Mouse (Mus musculus) spleen, adult 2 months (tissue): ENCODE data around the gene Tbck. TPM values are rescaled to one million over a fixed set of nuclear protein-coding genes. Genes with fewer than 3 reads are reported as not detected.

ENCODE experiments used
- DNase-seq, 2 experiments: peaks; one replicate each; pipeline versions ENCODE4 v3.0.0 to v3.0.0-alpha.2; 2012 to 2021; ENCODE audit warnings: low spot score in 2 of 2, low read depth in 1 of 2
- H3K27ac ChIP-seq: fragments of 200-500 bp; 2 replicates; pipeline ENCODE4 v1.5.1; 2012; ENCODE audit warnings: low read length, inconsistent platforms; ENCODE audit not compliant: insufficient read depth
- H3K27me3 ChIP-seq: fragments of 200-500 bp; 2 replicates; pipeline ENCODE4 v1.6.1; 2012; ENCODE audit warnings: mild to moderate bottlenecking, moderate library complexity, low read length, inconsistent platforms; ENCODE audit not compliant: control insufficient read depth, insufficient read depth
- H3K36me3 ChIP-seq: fragments of 200-500 bp; 2 replicates; pipeline ENCODE4 v1.6.1; 2012; ENCODE audit warnings: mild to moderate bottlenecking, low read length, inconsistent platforms; ENCODE audit not compliant: control insufficient read depth, insufficient read depth
- H3K4me1 ChIP-seq: fragments of 200-500 bp; 2 replicates; pipeline ENCODE4 v1.6.1; 2011; ENCODE audit warnings: inconsistent platforms; ENCODE audit not compliant: control insufficient read depth, insufficient read depth, insufficient read length
- H3K4me3 ChIP-seq: fragments of 200-500 bp; 2 replicates; pipeline ENCODE4 v1.5.1; 2011; ENCODE audit warnings: mild to moderate bottlenecking, inconsistent platforms; ENCODE audit not compliant: insufficient read depth, insufficient read length; ENCODE audit errors: extremely low read depth
- CTCF ChIP-seq: fragments of 200-500 bp; IDR thresholded peaks from 2 replicates; pipeline ENCODE4 v1.5.1; 2011; ENCODE audit warnings: mild to moderate bottlenecking, inconsistent platforms; ENCODE audit not compliant: insufficient read depth, insufficient read length, insufficient replicate concordance; ENCODE audit errors: extremely low read depth
- POLR2A ChIP-seq: fragments of 200-500 bp; IDR thresholded peaks from 2 replicates; pipeline ENCODE4 v1.6.1; 2011; ENCODE audit warnings: low read depth, low read length, inconsistent platforms
- WGBS: fragments of 180-500 bp; shearing (Covaris S2); methylation state at CpG from one replicate; pipeline ENCODE4 v1.1.7; 2018; 5-methylcytosine and 5-hydroxymethylcytosine counted together
- polyA plus RNA-seq: library from polyadenylated mRNA; depleted of rRNA; stranded (reverse); fragments of >200 nt; gene quantifications from 2 replicates; pipeline ENCODE4 v1.2.3, GENCODE M21; 2012

The Tbck gene
- polyA plus RNA-seq, 1 experiment: 2.8 TPM

DNA sequence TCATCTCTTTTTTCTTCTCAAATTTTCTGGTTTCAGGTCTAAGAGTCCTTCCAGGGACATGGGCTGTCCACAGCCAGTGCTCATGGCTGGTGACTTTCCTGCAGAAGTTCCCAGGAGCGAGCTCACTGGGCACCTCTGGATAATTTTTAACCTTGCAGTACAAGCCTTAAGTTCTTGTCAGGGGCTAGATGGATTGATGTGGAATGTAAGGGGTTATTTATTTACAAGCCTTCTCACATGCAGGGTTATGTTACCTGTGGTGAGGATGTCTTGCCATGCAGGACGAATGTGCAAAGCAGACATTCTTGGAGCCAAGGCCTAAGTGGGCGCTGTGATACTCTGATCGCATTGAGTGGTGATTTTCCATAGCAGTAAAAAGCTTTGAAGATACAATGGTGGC, 181.7 kb downstream of the Tbck start:
- H3K27me3 ChIP-seq: no peaks in the 10 kb centered on the region
- H3K4me1 ChIP-seq: no peaks in the 10 kb centered on the region
- no peak overlapping the region for H3K4me3 ChIP-seq
- TF ChIP-seq CTCF: no peak
- TF ChIP-seq POLR2A: no peak
- 94% methylated on average over 4 of the region's 4 CpGs for WGBS
- no peak for DNase-seq
- H3K36me3 ChIP-seq: no peaks in the 10 kb centered on the region
- no peak overlapping the region for H3K27ac ChIP-seq

DNA sequence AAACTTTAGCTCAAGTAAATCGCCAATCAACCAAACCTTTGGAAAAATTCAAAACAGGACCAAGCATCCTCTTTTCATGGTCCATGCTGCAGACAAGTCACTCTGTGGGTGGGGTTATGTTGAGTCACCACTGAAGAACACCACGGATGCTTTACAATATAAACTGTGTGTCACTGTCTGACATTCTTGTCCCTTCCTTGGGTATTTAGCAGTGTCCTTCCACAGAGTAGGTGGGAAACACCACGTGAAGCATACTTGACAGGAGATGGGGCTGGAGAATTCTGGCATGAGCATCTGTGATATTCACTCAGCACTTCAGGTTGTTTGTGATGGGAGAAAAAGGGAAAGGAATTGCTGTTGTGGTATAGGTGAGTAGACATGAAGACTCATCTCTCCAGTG, 183.0 kb downstream of the Tbck start:
- Histone ChIP-seq H3K27me3 (no peaks in the 10 kb centered on the region), H3K27ac (no peak overlapping the region), H3K4me3 (no peak overlapping the region), H3K36me3 (no peaks in the 10 kb centered on the region), H3K4me1 (no peaks in the 10 kb centered on the region)
- no peak for DNase-seq
- TF ChIP-seq CTCF (no peak), POLR2A (no peak)
- 87% methylated on average over 3 of the region's 3 CpGs for WGBS

DNA sequence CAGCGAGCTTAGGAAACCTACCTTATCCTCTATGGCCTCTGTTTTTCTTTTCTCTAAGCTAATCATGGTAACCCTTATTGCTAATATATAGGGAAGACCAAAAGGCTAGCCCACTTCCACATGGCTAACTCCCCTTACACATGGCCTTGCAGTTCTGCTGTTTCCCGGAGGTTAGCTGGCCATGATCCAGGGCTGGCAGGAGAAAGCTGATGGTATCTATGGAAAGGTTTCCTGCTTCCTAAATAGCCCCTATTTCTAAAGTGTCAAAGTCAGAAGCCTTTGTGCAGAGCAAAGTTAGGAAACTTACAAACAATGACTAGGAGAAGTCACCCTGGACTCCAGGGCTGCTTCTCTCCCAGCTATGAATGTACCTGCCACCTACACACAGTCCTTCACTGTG, 184.9 kb downstream of the Tbck start:
- TF ChIP-seq CTCF: no peak
- no peak for TF ChIP-seq POLR2A
- H3K36me3 ChIP-seq: no peaks in the 10 kb centered on the region
- 78% methylated on average over 2 of the region's 2 CpGs for WGBS
- no peak overlapping the region for H3K4me3 ChIP-seq
- DNase-seq: no peak
- H3K4me1 ChIP-seq: no peaks in the 10 kb centered on the region
- H3K27me3 ChIP-seq: no peaks in the 10 kb centered on the region
- no peak overlapping the region for H3K27ac ChIP-seq

DNA sequence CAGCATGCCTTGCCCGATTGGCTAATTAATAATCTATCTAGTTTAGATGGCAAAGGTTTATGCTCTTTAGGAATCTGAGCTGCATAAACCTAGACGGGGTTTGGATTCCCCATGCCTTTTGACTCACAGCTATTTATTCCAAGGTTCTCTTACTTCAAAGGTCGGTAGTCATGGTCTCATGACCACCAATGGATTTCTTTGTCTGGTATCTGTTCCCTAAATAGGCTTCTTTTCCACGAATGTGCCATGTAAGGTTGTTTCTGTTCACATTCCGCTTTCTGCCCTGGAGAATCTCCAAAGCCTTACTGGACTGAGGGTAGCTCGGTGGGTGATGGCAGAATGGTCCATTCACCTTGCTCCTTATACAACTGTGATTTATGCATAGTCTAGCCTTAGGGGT, 186.1 kb downstream of the Tbck start:
- Histone ChIP-seq H3K36me3 (no peaks in the 10 kb centered on the region), H3K4me3 (no peak overlapping the region), H3K27ac (no peak overlapping the region), H3K27me3 (no peaks in the 10 kb centered on the region), H3K4me1 (no peaks in the 10 kb centered on the region)
- no peak for DNase-seq
- WGBS: 89% methylated on average over 6 of the region's 6 CpGs
- TF ChIP-seq POLR2A (no peak), CTCF (no peak)

DNA sequence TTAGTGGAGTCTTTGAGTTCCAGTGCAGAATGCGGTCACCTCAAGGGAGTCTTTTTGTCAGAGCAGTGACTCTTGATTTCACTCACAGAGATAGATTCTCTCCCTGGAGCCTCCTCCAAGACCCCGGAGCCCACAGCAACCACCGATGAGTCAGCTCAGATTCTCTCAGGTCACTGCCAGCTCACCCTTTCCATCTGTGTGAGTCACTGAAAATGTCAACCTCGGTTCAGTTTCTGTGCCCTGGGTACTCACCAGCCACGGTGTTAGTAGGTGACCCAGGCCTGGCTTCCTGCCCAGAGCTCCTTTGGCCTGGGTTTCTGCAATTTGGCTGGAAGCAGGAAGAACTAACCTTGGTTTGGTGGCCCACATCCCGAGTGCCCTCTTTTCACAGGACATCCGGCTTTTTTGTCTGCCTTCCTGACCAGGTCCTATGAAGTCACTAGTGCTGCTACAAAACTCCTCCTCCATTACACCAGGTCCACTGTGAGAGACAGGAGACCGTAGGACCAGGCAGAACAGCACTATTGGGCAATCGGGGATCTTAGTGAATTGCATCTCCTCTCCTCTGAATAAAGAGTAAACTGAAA, 187.5 kb downstream of the Tbck start:
- no peak for TF ChIP-seq POLR2A
- no peak for TF ChIP-seq CTCF
- no peaks in the 10 kb centered on the region for H3K4me1 ChIP-seq
- no peak overlapping the region for H3K27ac ChIP-seq
- no peaks in the 10 kb centered on the region for H3K27me3 ChIP-seq
- no peaks in the 10 kb centered on the region for H3K36me3 ChIP-seq
- DNase-seq: no peak
- 51% methylated on average over 9 of the region's 9 CpGs for WGBS
- no peak overlapping the region for H3K4me3 ChIP-seq

DNA sequence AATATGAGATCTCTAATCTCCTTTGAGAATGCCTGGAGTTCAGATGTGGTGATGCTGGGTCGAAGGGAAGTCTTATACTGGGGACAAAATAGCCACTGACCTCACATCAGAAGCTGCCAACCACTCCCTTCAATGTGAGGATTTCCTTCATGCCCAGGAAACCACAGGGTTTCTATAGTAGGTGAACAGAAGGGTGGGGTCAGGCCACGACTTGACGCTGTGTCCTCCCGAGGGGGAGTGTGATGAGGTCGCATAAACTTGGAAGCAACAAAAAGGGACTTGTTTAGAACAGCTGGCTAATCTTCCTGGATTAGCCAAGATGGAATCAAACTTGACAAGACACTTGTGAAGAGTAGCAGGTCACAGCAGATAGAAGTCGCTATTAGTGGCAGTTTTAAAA, 189.3 kb downstream of the Tbck start:
- TF ChIP-seq POLR2A: no peak
- no peak for TF ChIP-seq CTCF
- Histone ChIP-seq H3K27me3 (no peaks in the 10 kb centered on the region), H3K4me1 (no peaks in the 10 kb centered on the region), H3K4me3 (no peak overlapping the region), H3K27ac (no peak overlapping the region), H3K36me3 (no peaks in the 10 kb centered on the region)
- 32% methylated on average over 6 of the region's 6 CpGs for WGBS
- DNase-seq: no peak

DNA sequence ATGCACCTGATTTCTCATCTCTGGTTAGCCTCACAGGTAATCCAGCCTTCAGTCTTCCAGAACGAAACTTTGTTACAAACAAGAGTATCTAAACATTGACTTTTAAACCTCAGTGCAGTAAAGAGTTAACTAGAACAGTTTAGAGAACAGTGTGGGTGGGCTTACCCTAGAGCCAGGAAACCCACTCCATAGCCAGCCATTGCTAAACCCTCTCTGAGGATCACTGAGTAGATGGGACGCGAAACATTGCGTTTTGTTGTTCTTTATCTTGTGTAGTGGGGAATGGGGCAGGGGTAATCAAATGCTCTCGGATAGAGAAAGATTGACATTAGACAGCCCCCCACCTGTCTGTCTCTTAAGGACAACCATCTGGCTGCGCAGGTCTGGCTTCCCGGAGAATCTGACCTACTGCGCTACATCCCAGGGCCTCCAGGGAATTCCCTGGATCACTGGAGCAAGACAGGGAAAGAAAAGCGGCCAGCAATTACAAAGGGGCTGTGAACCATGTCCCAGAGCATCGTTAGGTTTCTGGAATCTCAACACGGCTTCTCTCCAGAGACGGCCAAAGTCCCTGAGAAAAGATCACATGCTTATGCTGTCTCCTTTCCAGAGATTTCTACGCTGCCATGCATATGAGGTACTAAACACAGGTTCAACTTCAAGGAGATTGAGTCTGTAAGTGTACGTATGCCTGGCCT, 192.2 kb downstream of the Tbck start:
- H3K36me3 ChIP-seq: no peaks in the 10 kb centered on the region
- H3K27ac ChIP-seq: no peak overlapping the region
- no peaks in the 10 kb centered on the region for H3K27me3 ChIP-seq
- TF ChIP-seq POLR2A: no peak
- no peak for TF ChIP-seq CTCF
- no peaks in the 10 kb centered on the region for H3K4me1 ChIP-seq
- no peak overlapping the region for H3K4me3 ChIP-seq
- no peak for DNase-seq
- 91% methylated on average over 14 of the region's 14 CpGs for WGBS
